Mouse (Mus musculus) telencephalon, adult 2 months (tissue): ENCODE results near the gene Olfr733.

Source experiments
- DNase-seq: peaks from one replicate; pipeline ENCODE4 v3.0.0-alpha.2; 2011; ENCODE audit warnings: low read depth, low spot score

Gene Olfr733

DNA sequence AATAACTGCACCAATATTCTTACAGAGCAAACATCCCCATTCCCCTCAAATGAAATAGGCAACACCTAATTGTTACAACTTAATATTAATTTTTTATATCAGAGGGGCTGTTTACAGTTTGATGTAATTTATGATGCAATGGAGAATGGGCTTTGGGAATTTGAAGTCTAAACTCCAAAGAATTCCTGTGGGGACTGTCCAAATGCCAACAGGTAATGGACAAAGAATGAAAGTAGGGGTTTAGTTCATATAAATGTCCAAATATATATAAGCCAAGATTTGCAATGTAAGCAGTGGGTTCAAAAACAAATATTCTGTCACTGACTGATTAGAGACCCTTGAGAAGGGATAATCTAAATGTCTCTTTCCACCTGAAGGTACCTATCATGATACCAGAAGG, at the start of gene Olfr733:
TSS of gene Olfr733 (minus strand) at position 101 of the 400 bp plus-strand sequence.
- no peak for DNase-seq

DNA sequence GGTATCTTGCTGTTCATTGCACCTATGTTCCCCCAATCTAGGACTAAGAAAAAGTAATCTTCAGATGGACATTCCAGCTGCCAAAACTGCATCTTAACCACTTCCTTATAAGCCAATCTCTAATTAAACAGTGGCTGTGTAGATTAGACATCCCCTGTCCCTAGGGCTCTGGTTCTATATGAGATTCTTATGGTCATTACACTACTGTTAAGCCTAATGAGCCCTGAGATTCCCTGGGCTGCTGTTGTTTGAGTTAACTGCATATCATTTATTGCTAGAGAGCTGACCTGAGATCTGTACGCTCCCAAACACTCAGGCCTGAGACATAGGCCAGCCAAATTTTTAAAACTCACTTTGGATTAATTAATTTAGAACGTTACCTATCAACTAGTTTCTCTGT, 47.5 kb upstream of the Olfr733 start, which contains the start of gene Olfr735:
TSS of gene Olfr735 (minus strand) at position 77 of the 400 bp plus-strand sequence.
- DNase-seq: no peak

DNA sequence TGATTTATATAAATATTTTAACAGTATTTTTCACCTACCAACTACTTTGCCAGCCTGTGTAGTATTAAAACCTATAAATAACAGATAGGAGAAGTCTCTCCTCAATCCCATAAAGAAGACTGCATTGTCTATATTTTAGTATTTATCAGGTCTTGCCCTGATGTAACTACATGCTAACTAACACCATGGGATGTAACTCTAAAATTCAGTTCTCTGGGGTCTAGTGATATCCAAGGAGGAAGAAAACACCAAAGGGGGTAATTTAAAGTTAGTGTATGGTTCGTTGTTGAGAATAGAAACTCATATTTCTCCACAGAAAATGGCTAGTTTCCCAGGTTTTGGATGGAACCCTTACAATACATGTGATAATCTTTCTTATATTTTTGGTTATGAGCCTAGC, 25.3 kb upstream of the Olfr733 start, which contains the start of gene Olfr734:
TSS of gene Olfr734 (minus strand) at position 101 of the 400 bp plus-strand sequence.
- no peak for DNase-seq

DNA sequence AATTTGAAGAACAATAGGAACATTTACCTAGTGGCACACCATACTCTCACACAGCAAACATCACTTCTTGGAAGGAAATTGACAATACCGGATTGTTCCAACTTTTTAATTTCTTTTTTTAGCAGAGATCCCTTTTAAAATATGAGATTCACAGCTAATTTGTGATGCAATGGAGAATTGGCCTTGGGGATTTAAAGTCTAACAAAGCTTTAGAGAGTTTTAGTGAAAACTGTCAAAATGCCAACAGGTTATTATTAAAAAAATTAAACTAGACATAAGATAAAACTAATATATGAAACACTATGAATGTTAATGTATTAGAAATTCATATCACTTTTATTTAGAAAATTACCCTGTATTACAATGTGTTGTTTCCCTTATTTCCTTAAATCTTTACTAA, 17.2 kb downstream of the Olfr733 start, which contains the start of gene Olfr732:
TSS of gene Olfr732 (minus strand) at position 101 of the 400 bp plus-strand sequence.
- no peak for DNase-seq
